Mouse (Mus musculus) heart, embryonic 14.5 days (tissue): Measurements from ENCODE around the gene Tat. TPM values are rescaled to one million over a fixed set of nuclear protein-coding genes. Genes with fewer than 3 reads are reported as not detected.
"Not testable (repeated sequence)": the region's sequence is repeated elsewhere in the genome, so short reads cannot be mapped to it uniquely, and the experiment has no call there.

Experiments used
- ATAC-seq: fragments of 200-750 bp; cut with Nextera tagmentation; 2 replicates; pipeline ENCODE4 v1.8.0; 2017; ENCODE audit warnings: low read depth, moderate TSS enrichment; ENCODE audit not compliant: insufficient number of reproducible peaks, insufficient read depth, low FRiP score
- H3K27ac ChIP-seq, 2 experiments: fragments of 200-500 bp in 1 of 2; fragments of 300-500 bp in 1 of 2; sonication (generic) in 1 of 2; replicated peaks in 1 of 2; 2 replicates each; pipeline ENCODE4 v1.5.1; 2012 to 2014; ENCODE audit warnings: low read depth in 2 of 2, low read length in 2 of 2, control low read depth in 1 of 2, mild to moderate bottlenecking in 1 of 2, mixed read lengths in 1 of 2; ENCODE audit not compliant: control insufficient read depth in 1 of 2, insufficient read depth in 1 of 2
- H3K27me3 ChIP-seq: fragments of 300-500 bp; sonication (generic); 2 replicates; pipeline ENCODE4 v1.6.1; 2014; ENCODE audit warnings: mild to moderate bottlenecking, low read length, control low read depth; ENCODE audit not compliant: control insufficient read depth, insufficient read depth
- H3K36me3 ChIP-seq: fragments of 300-500 bp; sonication (generic); 2 replicates; pipeline ENCODE4 v1.6.1; 2014; ENCODE audit warnings: mild to moderate bottlenecking, control low read depth, low read length, mixed read lengths; ENCODE audit not compliant: control insufficient read depth, insufficient read depth
- H3K4me1 ChIP-seq, 2 experiments: fragments of 200-500 bp in 1 of 2; fragments of 300-500 bp in 1 of 2; sonication (generic) in 1 of 2; 2 replicates each; pipeline ENCODE4 v1.6.1; 2012 to 2014; ENCODE audit warnings: low read length in 2 of 2, control low read depth in 1 of 2, mixed read lengths in 1 of 2; ENCODE audit not compliant: control insufficient read depth in 2 of 2, insufficient read depth in 2 of 2
- H3K4me2 ChIP-seq: fragments of 300-500 bp; sonication (generic); 2 replicates; pipeline ENCODE4 v1.6.1; 2014; ENCODE audit warnings: mild to moderate bottlenecking, low read length
- H3K4me3 ChIP-seq, 2 experiments: fragments of 200-500 bp in 1 of 2; fragments of 300-500 bp in 1 of 2; sonication (generic) in 1 of 2; 2 replicates each; pipeline ENCODE4 v1.5.1; 2012 to 2014; ENCODE audit warnings: low read length in 2 of 2, mild to moderate bottlenecking in 2 of 2, control low read depth in 1 of 2, low read depth in 1 of 2, moderate library complexity in 1 of 2; ENCODE audit not compliant: control insufficient read depth in 1 of 2, insufficient read depth in 1 of 2
- H3K9ac ChIP-seq: fragments of 300-500 bp; sonication (generic); 2 replicates; pipeline ENCODE4 v1.6.1; 2014; ENCODE audit warnings: mild to moderate bottlenecking, low read length
- H3K9me3 ChIP-seq: fragments of 300-500 bp; sonication (generic); 2 replicates; pipeline ENCODE4 v1.6.1; 2016; ENCODE audit warnings: low read length, control low read depth; ENCODE audit not compliant: control insufficient read depth
- WGBS: fragments of 180-500 bp; shearing (Covaris S2); extraction: QIAGEN DNeasy Blood & Tissue Kit; methylation state at CpG from one replicate; pipeline ENCODE4 v1.1.7; 2014; 5-methylcytosine and 5-hydroxymethylcytosine counted together
- polyA plus RNA-seq: library from polyadenylated mRNA; unstranded; fragments of >200 nt; fragmentation: Nextera tagmentation; extraction: Ambion mirVana; gene quantifications from 2 replicates; pipeline ENCODE4 v1.2.1, GENCODE M21; 2014

Gene Tat
- polyA plus RNA-seq, 1 experiment from 2014 or later, result not detected

- ATAC-seq, result no peak
- Histone ChIP-seq H3K36me3 (no peaks in the 10 kb centered on the region), H3K4me2 (no peak overlapping the region), H3K27me3 (no peaks in the 10 kb centered on the region), H3K27ac (no peak overlapping the region), H3K9me3 (no peaks in the 10 kb centered on the region), H3K9ac (no peak overlapping the region), H3K4me3 (no peak overlapping the region), H3K4me1 (no peaks in the 10 kb centered on the region)
- WGBS, result 87% methylated on average over 10 of the region's 10 CpGs
These were observed 32.6 kb downstream of the Tat start for GRCm38 (mm10) chr8:110022768-110023344.

DNA sequence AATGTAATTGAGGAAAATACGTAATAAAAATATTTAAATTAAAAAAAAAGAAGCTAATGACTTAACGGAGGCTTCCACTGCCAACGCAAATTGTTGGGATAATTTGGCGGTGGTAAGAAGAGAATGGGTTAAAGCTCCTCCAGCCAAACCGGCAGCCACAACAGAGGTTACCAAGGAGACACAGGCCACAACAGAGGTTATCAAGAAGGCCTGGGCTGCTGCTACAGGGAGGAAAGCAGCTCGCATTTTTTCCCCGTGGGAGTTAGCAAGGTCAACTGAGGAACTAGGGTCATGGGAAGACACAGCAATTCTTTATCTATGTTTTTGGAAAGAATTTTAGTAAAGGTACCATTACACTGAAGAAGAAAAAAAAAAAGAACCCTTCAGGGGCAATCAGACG, 43.5 kb downstream of the Tat start:
- not testable (repeated sequence) for H3K4me2 ChIP-seq, H3K27me3 ChIP-seq, H3K4me3 ChIP-seq, ATAC-seq, H3K9ac ChIP-seq, H3K36me3 ChIP-seq, H3K27ac ChIP-seq, H3K9me3 ChIP-seq
- WGBS, result 13% methylated on average over 8 of the region's 8 CpGs
- H3K4me1 ChIP-seq, result peaks cover 10 to 11% of the 10 kb centered on the region in 2 experiments; a peak in 3 of 4 replicates

DNA sequence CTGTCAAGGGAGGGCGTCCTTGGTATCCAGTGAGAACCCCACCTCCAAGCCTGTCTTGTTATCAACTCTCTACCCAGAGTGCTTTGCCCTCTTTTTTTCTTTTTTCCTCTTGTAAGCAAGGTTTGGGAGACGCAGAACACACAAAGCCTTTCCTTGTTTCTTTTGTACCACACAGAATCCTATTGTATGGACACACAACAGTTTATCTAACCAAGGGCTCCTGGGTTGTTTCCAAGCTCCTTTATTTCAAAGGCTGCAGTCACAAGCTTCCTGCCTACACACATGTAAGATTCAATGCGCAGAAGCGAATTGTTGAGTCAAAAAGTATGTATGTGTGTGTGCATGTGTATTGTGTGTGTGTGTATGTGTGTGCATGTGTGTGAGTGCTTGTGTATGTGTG, 44.1 kb downstream of the Tat start:
- Histone ChIP-seq H3K9me3 (no peaks in the 10 kb centered on the region), H3K27ac (peak overlapping the region in 1 of 2 experiments; percentile 15; a peak in 1 of 4 replicates), H3K4me1 (peaks cover 10 to 11% of the 10 kb centered on the region in 2 experiments; a peak in 3 of 4 replicates), H3K4me3 (no peak overlapping the region), H3K9ac (no peak overlapping the region), H3K27me3 (no peaks in the 10 kb centered on the region), H3K4me2 (no peak overlapping the region), H3K36me3 (no peaks in the 10 kb centered on the region)
- WGBS, result 35% methylated on average over 4 of the region's 4 CpGs
- no peak for ATAC-seq

DNA sequence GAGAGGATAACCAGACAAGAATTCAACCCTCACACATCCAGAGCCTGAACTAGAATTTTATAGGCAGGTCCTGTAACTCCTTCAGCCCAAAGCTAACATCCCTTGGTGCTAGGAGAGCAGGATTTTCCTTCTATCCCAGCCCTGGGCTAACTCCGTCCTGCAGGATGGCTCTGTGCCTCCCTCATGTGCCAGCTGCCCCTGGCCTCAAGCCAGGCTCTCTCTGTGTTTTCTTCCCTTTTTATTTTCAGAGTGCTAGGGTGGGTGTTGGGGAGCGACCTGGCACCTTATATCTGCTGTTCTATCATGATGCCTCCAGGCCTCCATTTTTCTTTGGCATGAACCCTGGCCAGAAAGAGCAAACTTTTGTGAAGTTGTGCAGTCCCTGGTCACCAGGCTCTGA, 45.9 kb downstream of the Tat start:
- no peak overlapping the region for H3K9ac ChIP-seq
- H3K4me2 ChIP-seq, result no peak overlapping the region
- no peaks in the 10 kb centered on the region for H3K36me3 ChIP-seq
- ATAC-seq, result no peak
- no peaks in the 10 kb centered on the region for H3K9me3 ChIP-seq
- 52% methylated on average over 2 of the region's 2 CpGs for WGBS
- H3K27ac ChIP-seq, result no peak overlapping the region
- no peak overlapping the region for H3K4me3 ChIP-seq
- H3K4me1 ChIP-seq, result peaks cover 10 to 11% of the 10 kb centered on the region in 2 experiments; a peak in 3 of 4 replicates
- H3K27me3 ChIP-seq, result no peaks in the 10 kb centered on the region

- Histone ChIP-seq H3K27ac (no peak overlapping the region), H3K9me3 (no peaks in the 10 kb centered on the region), H3K4me2 (no peak overlapping the region), H3K9ac (no peak overlapping the region), H3K4me1 (peaks cover 8% of the 10 kb centered on the region in 2 experiments; a peak in 3 of 4 replicates), H3K36me3 (no peaks in the 10 kb centered on the region), H3K4me3 (no peak overlapping the region), H3K27me3 (no peaks in the 10 kb centered on the region)
- 51% methylated on average over 7 of the region's 7 CpGs for WGBS
- ATAC-seq, result no peak
These were observed 49.0 kb downstream of the Tat start for GRCm38 (mm10) chr8:110039216-110039615.

DNA sequence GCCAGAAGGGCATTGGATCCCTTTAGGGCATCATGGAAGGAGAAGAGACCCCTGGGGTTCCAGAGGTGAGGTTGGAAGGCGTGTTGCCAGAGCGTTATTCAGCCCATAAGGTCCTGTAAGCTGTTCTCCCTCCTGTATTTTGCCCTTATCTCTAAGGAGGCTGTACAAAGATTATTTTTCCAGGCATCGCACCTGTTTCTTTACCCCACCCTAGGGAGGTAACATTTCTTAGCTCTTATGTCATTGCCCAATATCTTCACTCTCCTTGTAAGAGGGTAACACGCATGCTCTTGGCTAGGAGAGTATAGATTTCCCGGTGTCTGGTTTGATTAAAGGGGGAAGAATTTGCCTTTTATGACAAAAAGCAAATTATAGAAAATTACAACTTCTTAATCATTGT, 49.4 kb downstream of the Tat start, which contains the start of gene Chst4:
TSS of gene Chst4 (minus strand) at position 82 of the 400 bp plus-strand sequence.
- ATAC-seq, result no peak
- Histone ChIP-seq H3K4me2 (no peak within 1 kb of the TSS), H3K27me3 (no peaks in the 10 kb centered on the region), H3K27ac (no peak within 1 kb of the TSS), H3K36me3 (no peaks in the 10 kb centered on the region), H3K9ac (no peak within 1 kb of the TSS), H3K4me1 (peaks cover 4 to 7% of the 10 kb centered on the region in 2 experiments; a peak in 3 of 4 replicates), H3K9me3 (no peaks in the 10 kb centered on the region), H3K4me3 (no peak within 1 kb of the TSS)
- 77% methylated on average over 5 of the region's 5 CpGs for WGBS

DNA sequence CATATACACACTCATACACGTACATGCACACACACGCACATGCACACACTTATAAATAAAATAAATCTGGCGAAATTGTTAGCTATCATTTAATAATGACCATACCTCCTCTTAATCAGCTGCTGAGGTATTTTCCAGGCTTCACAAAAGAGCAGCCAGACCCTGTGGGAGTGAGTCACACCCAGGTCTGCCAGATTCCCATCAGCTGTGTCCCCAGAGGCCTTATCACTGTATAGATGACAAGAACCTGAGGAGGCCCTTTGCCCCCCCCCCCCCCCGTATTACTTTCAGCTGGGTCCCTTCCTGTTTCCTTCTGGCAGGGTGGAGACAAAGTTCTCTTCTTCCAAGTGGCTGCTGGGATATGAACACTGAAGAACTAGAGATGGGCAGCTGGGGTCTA, 50.3 kb downstream of the Tat start:
- no peak for ATAC-seq
- H3K4me2 ChIP-seq, result no peak overlapping the region
- no peaks in the 10 kb centered on the region for H3K27me3 ChIP-seq
- H3K4me3 ChIP-seq, result no peak overlapping the region
- H3K27ac ChIP-seq, result no peak overlapping the region
- WGBS, result 59% methylated on average over 4 of the region's 4 CpGs
- H3K9ac ChIP-seq, result no peak overlapping the region
- H3K9me3 ChIP-seq, result no peaks in the 10 kb centered on the region
- H3K4me1 ChIP-seq, result peaks cover 4 to 7% of the 10 kb centered on the region in 2 experiments; a peak in 2 of 4 replicates
- H3K36me3 ChIP-seq, result no peaks in the 10 kb centered on the region
